Mouse (Mus musculus) small intestine, adult 2 months (tissue): ENCODE results near the gene Rasgrf2.

Source experiments
- CTCF ChIP-seq: fragments of 200-500 bp; IDR thresholded peaks from 2 replicates; pipeline ENCODE4 v1.5.1; 2012; ENCODE audit warnings: low read depth, mild to moderate bottlenecking, control low read depth, inconsistent platforms, low read length, moderate library complexity, mixed read lengths; ENCODE audit not compliant: insufficient replicate concordance, insufficient read length; ENCODE audit errors: extremely low read depth
- POLR2A ChIP-seq: fragments of 200-500 bp; IDR thresholded peaks from 2 replicates; pipeline ENCODE4 v1.6.1; 2012; ENCODE audit warnings: low read depth, mild to moderate bottlenecking, control low read depth, inconsistent platforms, low read length, moderate library complexity

DNA sequence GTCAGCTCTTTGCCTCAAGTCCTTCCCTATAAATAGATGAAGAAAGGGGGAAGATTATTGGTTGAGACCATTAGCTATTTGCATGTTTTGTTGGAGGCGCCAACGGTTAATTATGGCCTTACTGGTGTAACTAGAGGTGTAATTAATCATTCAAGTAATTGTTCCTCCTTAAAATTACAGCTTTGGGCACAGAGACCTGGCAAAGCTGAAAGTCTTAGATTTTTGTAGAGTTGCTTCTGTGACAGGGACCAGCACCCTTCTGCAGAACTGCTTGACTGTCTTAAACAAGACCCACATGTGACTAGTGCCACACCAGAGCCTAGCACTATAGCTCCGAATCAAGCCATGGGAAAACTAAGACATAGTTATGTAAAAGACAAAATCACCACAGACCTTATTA lies 134.5 kb downstream of the Rasgrf2 start:
- TF ChIP-seq CTCF (no peak), POLR2A (no peak)
